Mouse (Mus musculus) MEL (cell line): ENCODE results near the gene Rnf141. TPM values are rescaled to one million over a fixed set of nuclear protein-coding genes. Genes with fewer than 3 reads are reported as not detected.

Experiments used
- DNase-seq: peaks from one replicate; pipeline ENCODE4 v3.0.0; 2011; ENCODE audit warnings: low read depth, low spot score
- H3K27ac ChIP-seq: 2 replicates; pipeline ENCODE4 v1.5.1; 2012; ENCODE audit warnings: low read depth, mild to moderate bottlenecking, control low read depth, low read length, moderate library complexity; ENCODE audit not compliant: control insufficient read depth
- H3K27me3 ChIP-seq, 2 experiments: fragments of 150-350 bp in 1 of 2; sonication (generic) in 1 of 2; 2 replicates each; pipeline ENCODE4 v1.6.1; 2012; ENCODE audit warnings: low read length in 2 of 2, mild to moderate bottlenecking in 2 of 2, improper control_type of control experiment in 1 of 2, moderate library complexity in 1 of 2; ENCODE audit not compliant: insufficient read depth in 2 of 2, control insufficient read depth in 1 of 2
- H3K36me3 ChIP-seq, 2 experiments: 2 replicates each; pipeline ENCODE4 v1.6.1; 2012 to 2014; ENCODE audit warnings: low read length in 2 of 2, improper control_type of control experiment in 1 of 2, inconsistent platforms in 1 of 2, mild to moderate bottlenecking in 1 of 2; ENCODE audit not compliant: insufficient read depth in 2 of 2, control insufficient read depth in 1 of 2
- H3K4me1 ChIP-seq, 2 experiments: fragments of 150-350 bp in 1 of 2; sonication (generic) in 1 of 2; 2 replicates each; pipeline ENCODE4 v1.6.1; 2012; ENCODE audit warnings: low read length in 2 of 2, improper control_type of control experiment in 1 of 2, mild to moderate bottlenecking in 1 of 2; ENCODE audit not compliant: insufficient read depth in 2 of 2, control insufficient read depth in 1 of 2
- H3K4me3 ChIP-seq, 2 experiments: fragments of 150-350 bp in 1 of 2; sonication (generic) in 1 of 2; 2 replicates each; pipeline ENCODE4 v1.5.1; 2012; ENCODE audit warnings: low read depth in 2 of 2, low read length in 2 of 2, mild to moderate bottlenecking in 2 of 2, moderate library complexity in 2 of 2, control low read depth in 1 of 2, improper control_type of control experiment in 1 of 2; ENCODE audit not compliant: control insufficient read depth in 1 of 2, insufficient read depth in 1 of 2
- H3K79me2 ChIP-seq: 2 replicates; pipeline ENCODE4 v1.6.1; 2012; ENCODE audit warnings: mild to moderate bottlenecking, low read length, moderate library complexity; ENCODE audit not compliant: control insufficient read depth, poor library complexity, insufficient read depth
- H3K9ac ChIP-seq: 2 replicates; pipeline ENCODE4 v1.6.1; 2012; ENCODE audit warnings: low read depth, mild to moderate bottlenecking, control low read depth, low read length, moderate library complexity; ENCODE audit not compliant: control insufficient read depth, poor library complexity, severe bottlenecking
- H3K9me3 ChIP-seq: fragments of 150-350 bp; sonication (generic); replicated peaks from 2 replicates; pipeline ENCODE4 v1.6.1; 2012; ENCODE audit warnings: mild to moderate bottlenecking, low read length, improper control_type of control experiment, moderate library complexity; ENCODE audit not compliant: insufficient read depth
- BHLHE40 ChIP-seq: IDR thresholded peaks from 2 replicates; pipeline ENCODE4 v1.6.1; 2012; ENCODE audit warnings: low read depth, mild to moderate bottlenecking, inconsistent platforms, low read length, improper control_type of control experiment, borderline replicate concordance
- CHD1 ChIP-seq: IDR thresholded peaks from 2 replicates; pipeline ENCODE4 v1.6.1; 2012; ENCODE audit warnings: low read depth, mild to moderate bottlenecking, inconsistent platforms, low read length, improper control_type of control experiment
- CTCF ChIP-seq, 3 experiments: IDR thresholded peaks in 2 of 3; conservative IDR thresholded peaks in 1 of 3; 2 replicates each; pipeline ENCODE4 v1.5.1; 2011 to 2012; ENCODE audit warnings: low read length in 3 of 3, low read depth in 2 of 3, mild to moderate bottlenecking in 2 of 3, improper control_type of control experiment in 1 of 3, inconsistent platforms in 1 of 3, mixed read lengths in 1 of 3, moderate library complexity in 1 of 3; ENCODE audit not compliant: control insufficient read depth in 1 of 3, insufficient read depth in 1 of 3, poor library complexity in 1 of 3, severe bottlenecking in 1 of 3
- ELF1 ChIP-seq: IDR thresholded peaks from 2 replicates; pipeline ENCODE4 v1.6.1; 2014; ENCODE audit warnings: low read depth, mild to moderate bottlenecking, inconsistent platforms, low read length, improper control_type of control experiment, moderate library complexity
- EP300 ChIP-seq, 2 experiments: IDR thresholded peaks; 2 replicates each; pipeline ENCODE4 v1.6.1; 2011; ENCODE audit warnings: improper control_type of control experiment in 2 of 2, low read length in 2 of 2, low read depth in 1 of 2, mild to moderate bottlenecking in 1 of 2
- ETS1 ChIP-seq: IDR thresholded peaks from 2 replicates; pipeline ENCODE4 v1.6.1; 2012; ENCODE audit warnings: low read depth, mild to moderate bottlenecking, inconsistent platforms, low read length, improper control_type of control experiment, moderate library complexity
- GATA1 ChIP-seq: IDR thresholded peaks from 2 replicates; pipeline ENCODE4 v1.6.1; 2011; ENCODE audit warnings: low read depth, low read length, improper control_type of control experiment
- HCFC1 ChIP-seq: IDR thresholded peaks from 2 replicates; pipeline ENCODE4 v1.6.1; 2012; ENCODE audit warnings: low read depth, mild to moderate bottlenecking, inconsistent platforms, low read length, improper control_type of control experiment, moderate library complexity
- MAX ChIP-seq: IDR thresholded peaks from 2 replicates; pipeline ENCODE4 v1.6.1; 2011; ENCODE audit warnings: low read length, improper control_type of control experiment
- NELFE ChIP-seq: IDR thresholded peaks from 2 replicates; pipeline ENCODE4 v1.6.1; 2011; ENCODE audit warnings: low read depth, low read length, improper control_type of control experiment
- POLR2AphosphoS2 ChIP-seq: IDR thresholded peaks from 2 replicates; pipeline ENCODE4 v1.6.1; 2011; ENCODE audit warnings: low read length, improper control_type of control experiment
- RCOR1 ChIP-seq: IDR thresholded peaks from 2 replicates; pipeline ENCODE4 v1.6.1; 2012; ENCODE audit warnings: low read depth, mild to moderate bottlenecking, inconsistent platforms, low read length, improper control_type of control experiment
- SMC3 ChIP-seq: IDR thresholded peaks from 2 replicates; pipeline ENCODE4 v1.6.1; 2011; ENCODE audit warnings: low read depth, low read length, improper control_type of control experiment
- TCF12 ChIP-seq: IDR thresholded peaks from 2 replicates; pipeline ENCODE4 v1.6.1; 2014; ENCODE audit warnings: low read depth, mild to moderate bottlenecking, inconsistent platforms, low read length, improper control_type of control experiment, moderate library complexity
- UBTF ChIP-seq: IDR thresholded peaks from 2 replicates; pipeline ENCODE4 v1.6.1; 2012; ENCODE audit warnings: low read depth, mild to moderate bottlenecking, inconsistent platforms, low read length, improper control_type of control experiment, moderate library complexity, borderline replicate concordance; ENCODE audit not compliant: insufficient read depth
- ZC3H11A ChIP-seq: IDR thresholded peaks from 2 replicates; pipeline ENCODE4 v1.6.1; 2012; ENCODE audit warnings: low read depth, mild to moderate bottlenecking, inconsistent platforms, low read length, improper control_type of control experiment
- ZMIZ1 ChIP-seq: IDR thresholded peaks from 2 replicates; pipeline ENCODE4 v1.6.1; 2012; ENCODE audit warnings: low read depth, mild to moderate bottlenecking, inconsistent platforms, low read length, improper control_type of control experiment, moderate library complexity
- polyA plus RNA-seq, 2 experiments: library from polyadenylated mRNA; stranded (reverse) in 1 of 2; unstranded in 1 of 2; fragments of >175 nt in 1 of 2; fragments of >200 nt in 1 of 2; gene quantifications; 2 replicates each; pipeline versions ENCODE4 v1.2.1 to v1.2.4; 2012; ENCODE audit warnings: low replicate concordance in 2 of 2, low read depth in 1 of 2; ENCODE audit not compliant: insufficient read length in 2 of 2, insufficient read depth in 1 of 2, missing spikeins in 1 of 2
- total RNA-seq: library from RNA; depleted of rRNA; stranded (reverse); fragments of 300-350 nt; gene quantifications from 2 replicates; pipeline ENCODE4 v1.2.3, GENCODE M21; 2012

The Rnf141 gene
- total and polyA plus RNA-seq, 3 experiments, result 18.8 to 19.7 TPM; not detected in 1

DNA sequence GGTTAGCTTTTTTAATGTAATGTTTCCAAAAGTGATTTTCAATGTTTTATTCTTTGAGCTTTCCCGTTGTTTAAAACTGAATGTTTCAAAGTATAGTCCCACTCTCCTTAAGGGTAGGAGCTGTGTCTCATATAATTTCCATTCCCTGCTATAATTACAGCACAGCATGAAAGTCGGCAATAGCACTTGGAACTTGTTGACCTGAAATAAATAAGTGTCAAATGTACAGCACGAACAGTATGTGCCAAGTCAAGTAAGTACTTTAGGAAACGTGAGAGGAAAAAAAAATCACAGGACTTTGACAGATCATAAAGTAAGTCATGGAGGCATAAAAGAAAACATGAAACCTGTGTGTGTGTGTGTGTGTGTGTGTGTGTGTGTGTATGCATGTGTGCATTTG is 22.2 kb downstream of the Rnf141 start:
- no peak for TF ChIP-seq ELF1
- Histone ChIP-seq H3K36me3 (peaks cover 8 to 28% of the 10 kb centered on the region in 2 experiments; a peak in 3 of 4 replicates), H3K4me3 (no peak overlapping the region), H3K27ac (no peak overlapping the region), H3K4me1 (peaks cover 21 to 29% of the 10 kb centered on the region in 2 experiments), H3K9me3 (no peaks in the 10 kb centered on the region), H3K27me3 (no peaks in the 10 kb centered on the region), H3K79me2 (no peaks in the 10 kb centered on the region), H3K9ac (no peak overlapping the region)
- DNase-seq, result no peak

DNA sequence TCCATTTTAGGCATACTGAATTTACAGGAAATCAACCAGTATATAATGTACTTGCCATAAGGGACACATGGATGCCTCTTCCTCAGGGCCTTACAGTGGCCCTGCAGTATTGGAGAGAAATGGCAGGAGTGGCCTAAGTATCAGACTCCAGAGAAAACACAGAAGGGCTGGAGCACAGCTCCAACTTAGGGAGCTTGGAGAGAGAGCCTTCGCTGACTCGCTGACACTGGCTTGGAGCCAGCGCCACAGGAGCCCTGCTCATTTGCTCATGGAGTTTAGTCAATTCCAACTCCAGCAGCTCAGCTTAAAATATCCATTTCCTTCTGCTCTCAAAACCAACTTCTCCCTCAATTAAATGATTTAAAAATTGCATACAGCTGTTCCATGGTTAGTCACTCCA is 22.6 kb downstream of the Rnf141 start:
- DNase-seq, result peak; percentile 53
- H3K36me3 ChIP-seq, result peaks cover 8 to 28% of the 10 kb centered on the region in 2 experiments; a peak in 3 of 4 replicates
- H3K4me1 ChIP-seq, result peaks cover 21 to 29% of the 10 kb centered on the region in 2 experiments
- no peaks in the 10 kb centered on the region for H3K79me2 ChIP-seq
- no peak overlapping the region for H3K4me3 ChIP-seq
- H3K27me3 ChIP-seq, result no peaks in the 10 kb centered on the region
- no peak overlapping the region for H3K9ac ChIP-seq
- H3K9me3 ChIP-seq, result no peaks in the 10 kb centered on the region
- no peak overlapping the region for H3K27ac ChIP-seq
- TF ChIP-seq POLR2AphosphoS2 (no peak), UBTF (no peak), EP300 (IDR thresholded peaks at IDR 0.05; ENCODE audit: low read depth in 1 of 2, low read length in 2 of 2) (0 out of 4 replicates have a peak, but pooled peaks of 1 of the 2 experiments have one; percentile 22)
- TF ChIP-seq, all 39 proteins: peak for 1

- H3K4me3 ChIP-seq, result no peak overlapping the region
Observed at GRCm38 (mm10) chr7:110821068-110821467, 23.2 kb downstream of the Rnf141 start.

DNA sequence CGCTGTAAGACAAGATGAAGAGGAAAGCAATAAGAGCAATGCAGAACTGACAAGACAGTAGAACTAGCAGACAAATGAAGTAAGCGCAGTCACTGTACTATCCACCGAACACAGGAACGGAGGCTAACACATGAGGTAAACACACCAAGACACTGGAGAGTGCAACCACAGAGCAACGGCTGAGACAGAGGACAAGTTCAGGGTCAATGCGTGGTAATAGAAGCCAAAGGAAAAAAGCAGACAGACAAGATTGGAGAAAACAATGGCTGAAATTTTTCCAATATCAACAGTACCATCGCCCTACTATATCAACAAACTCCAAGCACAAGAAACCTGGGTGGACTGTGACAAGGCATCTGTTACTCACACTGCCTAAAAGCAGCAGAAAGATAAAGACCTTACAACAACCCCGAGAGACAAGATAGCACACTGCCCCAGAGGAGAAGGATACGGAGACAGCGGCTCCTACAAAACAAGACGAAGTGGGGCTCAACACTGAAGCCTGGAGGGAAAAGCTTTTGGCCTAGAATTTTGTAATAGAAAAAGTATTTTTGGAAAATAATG is 25.4 kb downstream of the Rnf141 start:
- H3K4me3 ChIP-seq, result no peak overlapping the region

More at GRCm38 (mm10) chr7:110821068-110821467, 23.2 kb downstream of the Rnf141 start:
- DNase-seq, result no peak
- no peaks in the 10 kb centered on the region for H3K79me2 ChIP-seq
- H3K9me3 ChIP-seq, result no peaks in the 10 kb centered on the region
- peaks cover 8 to 28% of the 10 kb centered on the region in 2 experiments; a peak in 3 of 4 replicates for H3K36me3 ChIP-seq
- H3K27ac ChIP-seq, result no peak overlapping the region
- H3K4me1 ChIP-seq, result peaks cover 21 to 29% of the 10 kb centered on the region in 2 experiments
- TF ChIP-seq MAX, result no peak
- TF ChIP-seq ZMIZ1, result no peak
- TF ChIP-seq CTCF (IDR thresholded peaks at IDR 0.05 in 2 of 3, conservative IDR thresholded peaks at IDR 0.05 in 1 of 3; ENCODE audit: control insufficient read depth in 1 of 3, insufficient read depth in 1 of 3, low read depth in 2 of 3, low read length in 3 of 3, poor library complexity in 1 of 3, severe bottlenecking in 1 of 3), result 0 out of 6 replicates have a peak, but pooled peaks of 1 of the 3 experiments have one; percentile 13
- H3K9ac ChIP-seq, result no peak overlapping the region
- H3K27me3 ChIP-seq, result no peaks in the 10 kb centered on the region

More for the DNA sequence above, 25.4 kb downstream of the Rnf141 start:
- H3K9me3 ChIP-seq, result no peaks in the 10 kb centered on the region
- no peaks in the 10 kb centered on the region for H3K27me3 ChIP-seq
- H3K9ac ChIP-seq, result no peak overlapping the region
- H3K36me3 ChIP-seq, result peaks cover 8 to 26% of the 10 kb centered on the region in 2 experiments; a peak in 3 of 4 replicates
- DNase-seq, result peak; percentile 54
- H3K27ac ChIP-seq, result peak overlapping the region; percentile 36; the same call in 1 of the 2 replicates
- H3K4me1 ChIP-seq, result peaks cover 21 to 28% of the 10 kb centered on the region in 2 experiments
- TF ChIP-seq TCF12 (peak; percentile 85), GATA1 (peak; percentile 81), BHLHE40 (no peak), HCFC1 (0 out of 2 replicates have a peak, but pooled peaks have one; percentile 16), ETS1 (peak; percentile 49; the same call in 1 of the 2 replicates), SMC3 (peak; percentile 17), NELFE (no peak), RCOR1 (0 out of 2 replicates have a peak, but pooled peaks have one; percentile 23), ZC3H11A (no peak), EP300 (IDR thresholded peaks at IDR 0.05; ENCODE audit: low read depth in 1 of 2, low read length in 2 of 2) (peak; percentile 75 to 82), CHD1 (no peak)
- TF ChIP-seq, all 39 proteins: peak for 7
- no peaks in the 10 kb centered on the region for H3K79me2 ChIP-seq
